Mouse (Mus musculus): Measurements from ENCODE around the gene Kcne2. TPM values are rescaled to one million over a fixed set of nuclear protein-coding genes. Genes with fewer than 3 reads are reported as not detected.

Kcne2 gene
- polyA plus RNA-seq, 1 experiment = not detected

- Histone ChIP-seq H3K36me3 (ENCODE audit: control insufficient read depth, insufficient read depth, low read length) (no peaks in the 10 kb centered on the region), H3K27ac (ENCODE audit: insufficient read depth, low read depth, low read length) (no peak overlapping the region), H3K4me1 (ENCODE audit: control insufficient read depth, insufficient read depth, low read length) (peaks cover under 1% of the 10 kb centered on the region; the same call in 1 of the 2 replicates), H3K4me3 (ENCODE audit: insufficient read depth, low read depth, low read length) (no peak overlapping the region), H3K27me3 (replicated peaks; ENCODE audit: control insufficient read depth, insufficient read depth, low read length) (no peaks in the 10 kb centered on the region)
- 83% methylated on average over 3 of the region's 3 CpGs for WGBS
- DNase-seq = no peak
- TF ChIP-seq POLR2A (IDR thresholded peaks at IDR 0.05; ENCODE audit: low read depth, low read length) = no peak
- no peak for TF ChIP-seq CTCF (conservative IDR thresholded peaks at IDR 0.05; ENCODE audit: insufficient read depth, insufficient read length, low read depth, low read length)
These were observed 15.8 kb downstream of the Kcne2 start for GRCm38 (mm10) chr16:92307947-92308346.

GRCm38 (mm10) chr16:92309126-92309525, 16.9 kb downstream of the Kcne2 start:
- Histone ChIP-seq H3K27ac (ENCODE audit: insufficient read depth, low read depth, low read length) (no peak overlapping the region), H3K27me3 (replicated peaks; ENCODE audit: control insufficient read depth, insufficient read depth, low read length) (no peaks in the 10 kb centered on the region), H3K36me3 (ENCODE audit: control insufficient read depth, insufficient read depth, low read length) (no peaks in the 10 kb centered on the region), H3K4me3 (ENCODE audit: insufficient read depth, low read depth, low read length) (no peak overlapping the region), H3K4me1 (ENCODE audit: control insufficient read depth, insufficient read depth, low read length) (no peaks in the 10 kb centered on the region)
- TF ChIP-seq CTCF (conservative IDR thresholded peaks at IDR 0.05; ENCODE audit: insufficient read depth, insufficient read length, low read depth, low read length) (no peak), POLR2A (IDR thresholded peaks at IDR 0.05; ENCODE audit: low read depth, low read length) (no peak)
- WGBS = 66% methylated on average over 4 of the region's 4 CpGs
- no peak for DNase-seq

- TF ChIP-seq CTCF (conservative IDR thresholded peaks at IDR 0.05; ENCODE audit: insufficient read depth, insufficient read length, low read depth, low read length) (peak; percentile 83), POLR2A (IDR thresholded peaks at IDR 0.05; ENCODE audit: low read depth, low read length) (no peak)
- WGBS = 51% methylated on average over 13 of the region's 13 CpGs
- Histone ChIP-seq H3K4me3 (ENCODE audit: insufficient read depth, low read depth, low read length) (no peak overlapping the region), H3K27me3 (replicated peaks; ENCODE audit: control insufficient read depth, insufficient read depth, low read length) (no peaks in the 10 kb centered on the region), H3K4me1 (ENCODE audit: control insufficient read depth, insufficient read depth, low read length) (no peaks in the 10 kb centered on the region), H3K27ac (ENCODE audit: insufficient read depth, low read depth, low read length) (no peak overlapping the region), H3K36me3 (ENCODE audit: control insufficient read depth, insufficient read depth, low read length) (no peaks in the 10 kb centered on the region)
- DNase-seq = peak; percentile 41
These were observed 22.0 kb downstream of the Kcne2 start for GRCm38 (mm10) chr16:92313953-92314741.

- Histone ChIP-seq H3K36me3 (ENCODE audit: control insufficient read depth, insufficient read depth, low read length) (no peaks in the 10 kb centered on the region), H3K4me3 (ENCODE audit: insufficient read depth, low read depth, low read length) (no peak overlapping the region), H3K4me1 (ENCODE audit: control insufficient read depth, insufficient read depth, low read length) (no peaks in the 10 kb centered on the region), H3K27ac (ENCODE audit: insufficient read depth, low read depth, low read length) (no peak overlapping the region), H3K27me3 (replicated peaks; ENCODE audit: control insufficient read depth, insufficient read depth, low read length) (no peaks in the 10 kb centered on the region)
- TF ChIP-seq CTCF (conservative IDR thresholded peaks at IDR 0.05; ENCODE audit: insufficient read depth, insufficient read length, low read depth, low read length) (no peak), POLR2A (IDR thresholded peaks at IDR 0.05; ENCODE audit: low read depth, low read length) (no peak)
- DNase-seq = no peak
- WGBS = 90% methylated on average over 7 of the region's 7 CpGs
These were observed 24.0 kb downstream of the Kcne2 start for GRCm38 (mm10) chr16:92316049-92316738.

DNA sequence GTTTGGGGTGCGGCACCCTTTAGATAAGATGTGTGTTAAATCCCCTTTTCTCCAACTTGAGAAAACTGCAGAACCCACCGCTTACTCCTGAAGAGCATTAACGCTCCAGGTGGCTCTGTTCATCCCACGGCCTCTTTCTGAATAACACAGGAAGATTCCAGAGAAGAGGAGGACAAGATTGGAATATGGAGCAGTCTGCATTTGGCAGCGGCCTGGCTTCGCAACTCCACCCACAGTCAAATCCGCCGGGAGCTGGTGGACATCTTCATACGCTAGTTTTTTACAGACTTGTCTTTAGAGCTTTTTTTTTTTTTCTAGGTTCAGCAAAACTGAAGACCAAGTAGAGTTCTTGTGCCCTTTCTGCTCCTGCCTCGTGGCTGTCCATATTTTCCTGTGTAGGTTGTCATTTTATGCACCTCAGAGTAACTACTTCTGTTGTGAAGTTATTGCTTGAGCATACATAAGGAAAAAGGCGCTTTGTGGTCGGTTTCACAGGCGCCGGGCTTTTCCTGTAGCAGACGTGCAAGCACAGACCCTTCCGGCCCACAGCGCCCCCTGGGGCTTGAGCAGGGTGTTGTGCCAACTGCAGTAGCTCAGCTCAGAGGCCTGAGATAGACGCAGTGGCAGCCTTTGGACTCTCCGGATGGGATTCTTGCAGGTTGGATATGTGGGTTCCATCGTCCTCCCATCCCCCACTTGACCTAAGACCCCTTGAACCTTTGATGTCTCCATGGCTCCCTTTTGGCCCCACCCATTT, 27.3 kb downstream of the Kcne2 start:
- peak; percentile 17 for DNase-seq
- Histone ChIP-seq H3K4me3 (ENCODE audit: insufficient read depth, low read depth, low read length) (no peak overlapping the region), H3K36me3 (ENCODE audit: control insufficient read depth, insufficient read depth, low read length) (no peaks in the 10 kb centered on the region), H3K27ac (ENCODE audit: insufficient read depth, low read depth, low read length) (no peak overlapping the region), H3K27me3 (replicated peaks; ENCODE audit: control insufficient read depth, insufficient read depth, low read length) (no peaks in the 10 kb centered on the region), H3K4me1 (ENCODE audit: control insufficient read depth, insufficient read depth, low read length) (no peaks in the 10 kb centered on the region)
- 71% methylated on average over 20 of the region's 20 CpGs for WGBS
- TF ChIP-seq POLR2A (IDR thresholded peaks at IDR 0.05; ENCODE audit: low read depth, low read length) (no peak), CTCF (conservative IDR thresholded peaks at IDR 0.05; ENCODE audit: insufficient read depth, insufficient read length, low read depth, low read length) (peak; percentile 38)

- no peak for DNase-seq
- no peak overlapping the region for H3K4me3 ChIP-seq (ENCODE audit: insufficient read depth, low read depth, low read length)
- H3K36me3 ChIP-seq (ENCODE audit: control insufficient read depth, insufficient read depth, low read length) = no peaks in the 10 kb centered on the region
- no peak overlapping the region for H3K27ac ChIP-seq (ENCODE audit: insufficient read depth, low read depth, low read length)
- no peaks in the 10 kb centered on the region for H3K27me3 ChIP-seq (replicated peaks; ENCODE audit: control insufficient read depth, insufficient read depth, low read length)
- TF ChIP-seq CTCF (conservative IDR thresholded peaks at IDR 0.05; ENCODE audit: insufficient read depth, insufficient read length, low read depth, low read length) (no peak), POLR2A (IDR thresholded peaks at IDR 0.05; ENCODE audit: low read depth, low read length) (no peak)
- H3K4me1 ChIP-seq (ENCODE audit: control insufficient read depth, insufficient read depth, low read length) = no peaks in the 10 kb centered on the region
- 87% methylated on average over 3 of the region's 3 CpGs for WGBS
These were observed 28.2 kb downstream of the Kcne2 start for GRCm38 (mm10) chr16:92320361-92320760.

Data from kidney, adult 2 months (tissue).